Mouse (Mus musculus) kidney, postnatal 14 days (tissue): Measurements from ENCODE around the gene Glb1.
"Not testable (repeated sequence)": the region's sequence is repeated elsewhere in the genome, so short reads cannot be mapped to it uniquely, and the experiment has no call there.

Experiments
- DNase-seq: peaks from one replicate; pipeline ENCODE4 v3.0.0; 2022; ENCODE audit warnings: mixed read lengths

The Glb1 gene

GRCm38 (mm10) chr9:114502711-114503427 lies 102.0 kb downstream of the Glb1 start:
- no peak for DNase-seq

- no peak for DNase-seq
Observed at GRCm38 (mm10) chr9:114504816-114505215, 103.9 kb downstream of the Glb1 start, which contains the start of gene Ccr4. Gene Ccr4 (minus strand): TSS chr9:114504916.

- DNase-seq = no peak
Observed at GRCm38 (mm10) chr9:114506564-114506963, 105.7 kb downstream of the Glb1 start.

GRCm38 (mm10) chr9:114507421-114507820 lies 106.5 kb downstream of the Glb1 start:
- DNase-seq = no peak

GRCm38 (mm10) chr9:114509785-114510184 lies 108.9 kb downstream of the Glb1 start:
- DNase-seq = no peak

- DNase-seq = no peak
Observed at GRCm38 (mm10) chr9:114512831-114513230, 112.0 kb downstream of the Glb1 start.

- DNase-seq = no peak
Observed at GRCm38 (mm10) chr9:114515364-114515763, 114.5 kb downstream of the Glb1 start, which contains the start of gene C130032M10Rik. Gene C130032M10Rik (plus strand): TSS chr9:114515697.

- no peak for DNase-seq
Observed at GRCm38 (mm10) chr9:114517924-114518497, 117.1 kb downstream of the Glb1 start.

- no peak for DNase-seq
Observed at GRCm38 (mm10) chr9:114518812-114519477, 118.1 kb downstream of the Glb1 start.

- not testable (repeated sequence) for DNase-seq
Observed at GRCm38 (mm10) chr9:114520529-114520928, 119.7 kb downstream of the Glb1 start.

- DNase-seq = no peak
Observed at GRCm38 (mm10) chr9:114522041-114522440, 121.2 kb downstream of the Glb1 start.

- DNase-seq = no peak
Observed at GRCm38 (mm10) chr9:114522501-114522900, 121.6 kb downstream of the Glb1 start.
